Mouse (Mus musculus): Measurements from ENCODE around the gene Lyl1. TPM values are rescaled to one million over a fixed set of nuclear protein-coding genes. Genes with fewer than 3 reads are reported as not detected.

The Lyl1 gene
- polyA plus RNA-seq, 1 experiment from 2014 or later, result 7.9 TPM

DNA sequence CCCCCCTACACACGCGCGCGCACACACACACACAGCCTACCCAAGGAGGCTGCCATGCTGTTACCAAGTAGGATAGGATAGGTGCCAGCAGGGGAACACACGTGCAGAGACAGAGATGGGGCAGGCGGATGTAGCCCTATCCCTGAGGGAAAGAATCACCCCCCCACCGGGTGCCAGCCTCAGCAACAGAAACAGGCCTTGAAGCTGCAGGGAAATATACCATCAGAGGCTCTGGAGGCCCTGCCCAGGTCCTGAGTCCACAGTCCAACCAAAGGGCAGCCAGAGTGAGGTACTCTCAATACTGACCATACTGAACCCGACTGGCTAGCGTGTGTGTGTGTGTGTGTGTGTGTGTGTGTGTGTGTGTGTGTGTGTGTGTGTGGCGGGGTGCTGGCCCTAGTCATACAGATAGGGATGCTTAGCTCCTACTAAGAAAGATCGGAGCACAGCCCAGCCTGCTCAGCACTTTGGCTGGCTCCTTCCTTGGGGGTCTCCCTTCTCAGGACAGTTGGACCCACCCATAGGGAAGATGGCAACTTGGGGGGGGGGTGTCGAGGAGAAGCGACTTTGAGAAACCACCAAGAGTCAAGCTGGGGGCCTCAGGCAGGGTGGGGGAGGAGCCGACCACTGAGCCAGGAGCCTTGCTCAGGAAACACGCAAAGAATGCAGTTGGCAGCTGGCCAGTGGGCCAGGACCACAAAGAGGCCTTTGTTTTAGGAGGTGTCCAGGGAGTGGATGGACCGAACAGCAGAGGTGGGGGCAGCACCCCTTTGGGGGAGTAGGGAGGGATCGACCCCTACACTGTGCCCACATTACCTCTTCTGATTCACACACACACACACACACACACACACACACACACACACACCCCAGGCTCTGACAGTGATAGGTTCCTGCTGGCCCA lies 42.5 kb downstream of the Lyl1 start:
- peak; percentile 64 for ATAC-seq (ENCODE audit: low FRiP score, low TSS enrichment)

DNA sequence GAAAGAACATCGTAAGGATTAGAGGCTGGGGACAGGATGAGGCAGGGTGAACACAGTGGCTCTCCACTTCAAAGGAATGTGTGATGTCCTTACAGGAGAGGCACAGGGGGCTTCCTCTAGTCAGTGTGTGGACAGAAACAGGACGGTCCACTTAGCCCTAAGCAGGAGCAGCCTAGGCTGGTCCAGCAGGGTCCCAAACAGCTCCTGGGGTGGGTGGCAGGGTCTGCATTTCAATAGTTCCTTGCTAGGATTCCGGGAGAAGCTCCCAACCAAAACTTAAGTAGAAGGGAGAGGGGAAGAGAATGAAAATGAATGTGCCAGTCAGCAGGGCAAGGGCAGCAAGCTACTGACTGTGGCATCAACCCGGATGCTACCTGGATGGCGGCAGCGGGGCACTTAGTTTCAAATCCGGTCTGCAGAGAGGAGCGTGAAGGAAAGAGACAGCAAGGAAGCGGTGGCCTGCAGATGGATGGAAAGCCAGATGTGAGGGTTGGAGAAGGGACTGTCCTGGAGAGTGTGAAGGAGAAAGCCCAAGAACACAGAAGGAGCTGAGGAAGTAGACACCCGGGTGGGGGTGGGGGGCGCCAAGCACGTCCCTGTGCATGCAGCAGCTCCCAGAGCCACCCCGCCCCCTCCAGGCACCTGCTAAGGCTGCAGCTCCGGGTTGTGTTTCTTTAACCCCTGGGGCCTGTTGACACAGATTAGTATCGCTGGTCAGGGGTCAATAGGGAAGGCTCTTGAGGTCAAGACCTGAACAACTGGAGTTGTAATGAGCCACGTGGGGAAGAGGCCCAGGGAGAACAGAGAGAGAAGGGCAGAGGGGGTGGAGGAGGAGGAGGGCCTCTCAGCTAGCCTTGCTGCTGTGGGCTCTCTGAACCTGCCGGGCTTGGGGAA lies 44.0 kb downstream of the Lyl1 start:
- Histone ChIP-seq H3K27me3 (ENCODE audit: insufficient read depth, low read length) (peaks cover 90% of the 10 kb centered on the region), H3K9me3 (ENCODE audit: low read length) (no peaks in the 10 kb centered on the region), H3K4me3 (ENCODE audit: low read length) (no peak overlapping the region), H3K4me1 (ENCODE audit: insufficient read depth, low read length) (peaks cover 59% of the 10 kb centered on the region), H3K36me3 (ENCODE audit: insufficient read depth, low read length) (no peaks in the 10 kb centered on the region), H3K9ac (replicated peaks; ENCODE audit: low read length) (peak overlapping the region; percentile 26; the same call in 1 of the 2 replicates), H3K4me2 (replicated peaks; ENCODE audit: low read depth, low read length) (no peak overlapping the region; the same call in 1 of the 2 replicates), H3K27ac (ENCODE audit: low read length) (peak overlapping the region; percentile 43; the same call in 1 of the 2 replicates)
- no peak for ATAC-seq (ENCODE audit: low FRiP score, low TSS enrichment)
- 6% methylated on average over 17 of the region's 17 CpGs for WGBS

More for the DNA sequence above, 42.5 kb downstream of the Lyl1 start:
- H3K9me3 ChIP-seq (ENCODE audit: low read length), result no peaks in the 10 kb centered on the region
- no peak overlapping the region for H3K9ac ChIP-seq (replicated peaks; ENCODE audit: low read length)
- H3K4me2 ChIP-seq (replicated peaks; ENCODE audit: low read depth, low read length), result no peak overlapping the region
- H3K27me3 ChIP-seq (ENCODE audit: insufficient read depth, low read length), result peaks cover 90% of the 10 kb centered on the region
- no peaks in the 10 kb centered on the region for H3K36me3 ChIP-seq (ENCODE audit: insufficient read depth, low read length)
- WGBS, result 9% methylated on average over 15 of the region's 17 CpGs
- H3K27ac ChIP-seq (ENCODE audit: low read length), result peak overlapping the region; percentile 76; the same call in 1 of the 2 replicates
- no peak overlapping the region for H3K4me3 ChIP-seq (ENCODE audit: low read length)
- peaks cover 59% of the 10 kb centered on the region for H3K4me1 ChIP-seq (ENCODE audit: insufficient read depth, low read length)

DNA sequence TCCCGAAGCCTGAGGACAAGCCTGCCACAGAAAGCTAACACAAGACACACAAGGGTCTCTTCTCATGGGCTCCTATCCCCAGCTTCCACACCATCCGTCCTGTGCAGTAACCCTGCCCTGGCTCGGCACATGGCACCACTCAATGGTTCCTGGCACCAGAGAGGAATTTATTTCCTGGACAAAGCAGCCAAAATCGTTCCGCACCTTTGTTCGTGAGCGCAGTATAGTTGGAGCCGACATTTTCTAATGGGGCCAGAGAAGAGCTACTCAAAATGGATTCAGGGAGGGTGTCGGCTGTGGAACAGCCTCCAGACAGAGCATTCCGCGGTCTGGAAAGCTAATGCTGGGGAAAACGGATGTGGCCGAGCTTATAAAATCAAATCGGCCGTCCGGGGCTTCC lies 48.3 kb downstream of the Lyl1 start:
- no peaks in the 10 kb centered on the region for H3K9me3 ChIP-seq (ENCODE audit: low read length)
- H3K4me3 ChIP-seq (ENCODE audit: low read length), result no peak overlapping the region
- H3K4me2 ChIP-seq (replicated peaks; ENCODE audit: low read depth, low read length), result no peak overlapping the region
- peaks cover 91% of the 10 kb centered on the region for H3K27me3 ChIP-seq (ENCODE audit: insufficient read depth, low read length)
- H3K4me1 ChIP-seq (ENCODE audit: insufficient read depth, low read length), result peaks cover 19% of the 10 kb centered on the region
- ATAC-seq (ENCODE audit: low FRiP score, low TSS enrichment), result no peak
- 62% methylated on average over 16 of the region's 16 CpGs for WGBS
- no peaks in the 10 kb centered on the region for H3K36me3 ChIP-seq (ENCODE audit: insufficient read depth, low read length)
- H3K27ac ChIP-seq (ENCODE audit: low read length), result no peak overlapping the region
- no peak overlapping the region for H3K9ac ChIP-seq (replicated peaks; ENCODE audit: low read length)

GRCm38 (mm10) chr8:84752734-84753582 lies 51.7 kb downstream of the Lyl1 start:
- H3K27ac ChIP-seq (ENCODE audit: low read length), result no peak overlapping the region
- no peak overlapping the region for H3K4me3 ChIP-seq (ENCODE audit: low read length)
- 0 out of 2 replicates have a peak, but pooled peaks cover 4% of the 10 kb centered on the region for H3K4me1 ChIP-seq (ENCODE audit: insufficient read depth, low read length)
- WGBS, result 78% methylated on average over 6 of the region's 6 CpGs
- peaks cover 77% of the 10 kb centered on the region for H3K27me3 ChIP-seq (ENCODE audit: insufficient read depth, low read length)
- no peak overlapping the region for H3K4me2 ChIP-seq (replicated peaks; ENCODE audit: low read depth, low read length)
- H3K9ac ChIP-seq (replicated peaks; ENCODE audit: low read length), result no peak overlapping the region
- H3K9me3 ChIP-seq (ENCODE audit: low read length), result no peaks in the 10 kb centered on the region
- ATAC-seq (ENCODE audit: low FRiP score, low TSS enrichment), result no peak
- H3K36me3 ChIP-seq (ENCODE audit: insufficient read depth, low read length), result no peaks in the 10 kb centered on the region

Other genes with a start within 250 kb of the Lyl1 start
- 73.5 and 78.0 TPM in 2 replicates for gene Ier2, start 38.6 kb upstream of the Lyl1 start, polyA plus RNA-seq (2015; fragmentation: Nextera tagmentation; extraction: Ambion mirVana)
- 81.5 and 82.9 TPM in 2 replicates for gene Trmt1, start 15.2 kb upstream of the Lyl1 start, polyA plus RNA-seq (2015; fragmentation: Nextera tagmentation; extraction: Ambion mirVana)
- 22.5 and 26.7 TPM in 2 replicates for gene Nacc1, start 13.6 kb upstream of the Lyl1 start, polyA plus RNA-seq (2015; fragmentation: Nextera tagmentation; extraction: Ambion mirVana)
- gene G430095P16Rik, start 21.6 kb downstream of the Lyl1 start, polyA plus RNA-seq (2015; fragmentation: Nextera tagmentation; extraction: Ambion mirVana), result 2.3 and 2.8 TPM in 2 replicates
- gene Nfix, start 98.9 kb downstream of the Lyl1 start, polyA plus RNA-seq (2015; fragmentation: Nextera tagmentation; extraction: Ambion mirVana), result 14.8 and 15.9 TPM in 2 replicates
- 6.6 and 9.0 TPM in 2 replicates for gene Dand5, start 121.4 kb downstream of the Lyl1 start, polyA plus RNA-seq (2015; fragmentation: Nextera tagmentation; extraction: Ambion mirVana)
- 49.7 and 51.6 TPM in 2 replicates for gene Gadd45gip1, start 130.1 kb downstream of the Lyl1 start, polyA plus RNA-seq (2015; fragmentation: Nextera tagmentation; extraction: Ambion mirVana)
- gene Rad23a, start 139.2 kb downstream of the Lyl1 start, polyA plus RNA-seq (2015; fragmentation: Nextera tagmentation; extraction: Ambion mirVana), result 109 and 114 TPM in 2 replicates
- 1,143 and 1,180 TPM in 2 replicates for gene Calr, start 145.5 kb downstream of the Lyl1 start, polyA plus RNA-seq (2015; fragmentation: Nextera tagmentation; extraction: Ambion mirVana)
- 110 and 120 TPM in 2 replicates for gene Farsa, start 155.5 kb downstream of the Lyl1 start, polyA plus RNA-seq (2015; fragmentation: Nextera tagmentation; extraction: Ambion mirVana)
- gene Syce2, start 170.7 kb downstream of the Lyl1 start, polyA plus RNA-seq (2015; fragmentation: Nextera tagmentation; extraction: Ambion mirVana), result 60.7 and 61.3 TPM in 2 replicates
- 61.2 and 70.4 TPM in 2 replicates for gene Gcdh, start 192.5 kb downstream of the Lyl1 start, polyA plus RNA-seq (2015; fragmentation: Nextera tagmentation; extraction: Ambion mirVana)
- gene Klf1, start 200.5 kb downstream of the Lyl1 start, polyA plus RNA-seq (2015; fragmentation: Nextera tagmentation; extraction: Ambion mirVana), result 2.4 and 2.8 TPM in 2 replicates
- gene Dnase2a, start 207.1 kb downstream of the Lyl1 start, polyA plus RNA-seq (2015; fragmentation: Nextera tagmentation; extraction: Ambion mirVana), result 10.2 and 10.6 TPM in 2 replicates
- 0.34 and 0.54 TPM in 2 replicates for gene Mast1, start 235.9 kb downstream of the Lyl1 start, polyA plus RNA-seq (2015; fragmentation: Nextera tagmentation; extraction: Ambion mirVana)
- 0.19 and 0.30 TPM in 2 replicates for gene Rtbdn, start 245.5 kb downstream of the Lyl1 start, polyA plus RNA-seq (2015; fragmentation: Nextera tagmentation; extraction: Ambion mirVana)